Mouse (Mus musculus): ENCODE data around the gene Tmem107.

DNA sequence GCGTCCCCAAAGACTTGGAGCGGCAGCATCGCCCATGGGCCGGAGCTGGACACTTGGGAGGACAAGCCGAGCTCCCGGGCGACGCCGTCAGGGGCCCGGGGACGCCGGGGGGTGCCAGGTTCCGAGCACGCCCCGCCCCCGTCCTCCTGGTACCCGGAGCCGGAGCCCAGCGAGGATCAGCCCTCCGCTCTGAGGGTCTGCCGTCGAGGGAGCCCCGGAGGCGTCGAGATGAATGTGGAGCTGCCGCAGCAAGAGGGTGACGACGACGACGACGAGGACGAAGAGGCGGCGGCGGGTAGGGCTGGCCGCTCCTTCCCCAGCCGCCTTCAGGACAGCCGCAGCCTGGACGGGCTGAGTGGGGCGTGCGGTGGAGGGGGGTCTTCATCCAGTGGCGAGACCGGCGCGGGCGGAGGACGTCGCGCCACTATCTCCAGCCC lies 10.6 kb upstream of the Tmem107 start:
- TF ChIP-seq CTCF (IDR thresholded peaks at IDR 0.05; ENCODE audit: extremely low read depth, insufficient read depth, insufficient read length, insufficient replicate concordance) (no peak), POLR2A (IDR thresholded peaks at IDR 0.05; ENCODE audit: low read depth, low read length) (no peak)

All from spleen, adult 2 months (tissue).